Mouse (Mus musculus): ENCODE data around the gene Rasal1.

DNA sequence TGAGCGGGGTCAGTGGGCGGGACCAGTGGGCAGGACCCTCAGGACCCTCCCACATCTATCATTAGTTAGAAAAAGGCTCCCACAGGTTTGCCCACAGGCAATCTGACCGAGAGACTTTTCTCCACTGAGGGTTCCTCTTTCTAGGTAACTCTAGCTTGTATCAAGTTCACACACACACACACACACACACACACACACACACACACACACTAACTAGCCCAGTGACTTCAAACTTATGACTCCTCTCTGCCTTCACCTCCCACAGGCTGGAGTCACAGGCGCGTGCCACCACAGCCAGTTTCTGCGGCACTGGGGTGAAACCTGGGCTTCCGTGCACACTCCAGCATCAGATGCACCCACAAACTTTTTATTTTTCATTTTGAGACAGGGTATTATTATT lies 20.1 kb downstream of the Rasal1 start:
- no peak for TF ChIP-seq CTCF (IDR thresholded peaks at IDR 0.05; ENCODE audit: control insufficient read depth, insufficient read depth, insufficient replicate concordance, low read depth, low read length)
- no peak for TF ChIP-seq POLR2A (IDR thresholded peaks at IDR 0.05; ENCODE audit: control insufficient read depth, low read depth, low read length)
